Mouse (Mus musculus): Measurements from ENCODE around the gene Aph1a. TPM values are rescaled to one million over a fixed set of nuclear protein-coding genes. Genes with fewer than 3 reads are reported as not detected.
"Not testable (repeated sequence)": the region's sequence is repeated elsewhere in the genome, so short reads cannot be mapped to it uniquely, and the experiment has no call there.

Aph1a gene
- total RNA-seq, 1 experiment: 70.9 TPM

- no peaks in the 10 kb centered on the region for H3K9me3 ChIP-seq (ENCODE audit: control insufficient read depth, insufficient read depth, low read depth, low read length)
- in situ Hi-C loops (cut with MboI; ENCODE audit: low sequenced_read_pairs in 2 of 2, unreplicated experiment in 2 of 2): no loop called here
- no peak overlapping the region; the same call in 1 of the 2 replicates for H3K9ac ChIP-seq (ENCODE audit: insufficient read depth, low read depth, low read length, poor library complexity, severe bottlenecking)
- H3K27ac ChIP-seq (ENCODE audit: insufficient read depth, low read depth, low read length, poor library complexity, severe bottlenecking): peak overlapping the region; percentile 71; the same call in 1 of the 2 replicates
- peaks cover 2% of the 10 kb centered on the region for H3K36me3 ChIP-seq (ENCODE audit: control insufficient read depth, insufficient read depth, low read length, poor library complexity, severe bottlenecking)
- TF ChIP-seq ZC3H11A (IDR thresholded peaks at IDR 0.05; ENCODE audit: borderline replicate concordance, low read depth, low read length) (no peak), CHD2 (IDR thresholded peaks at IDR 0.05; ENCODE audit: low read depth, low read length) (no peak), ZNF384 (IDR thresholded peaks at IDR 0.05; ENCODE audit: low read depth, low read length) (no peak), HCFC1 (IDR thresholded peaks at IDR 0.05; ENCODE audit: borderline replicate concordance, insufficient read depth, low read length) (no peak), MAFK (IDR thresholded peaks at IDR 0.05; ENCODE audit: insufficient read depth, low read depth, low read length) (no peak)
- no peak for DNase-seq (ENCODE audit: low read depth, low spot score)
- H3K4me3 ChIP-seq (ENCODE audit: insufficient read depth in 1 of 2, low read depth in 1 of 2, low read length in 2 of 2, poor library complexity in 1 of 2, severe bottlenecking in 1 of 2): peak overlapping the region; percentile 52 to 63; a peak in 3 of 4 replicates
- H3K4me1 ChIP-seq (ENCODE audit: control insufficient read depth in 2 of 2, insufficient read depth in 2 of 2, low read length in 2 of 2, poor library complexity in 1 of 2): peaks cover 12 to 14% of the 10 kb centered on the region in 2 experiments
Observed at GRCm38 (mm10) chr3:95892066-95893052, 1.4 kb upstream of the Aph1a start.

GRCm38 (mm10) chr3:95893126-95893525 is 643 bp upstream of the Aph1a start:
- no peak overlapping the region; the same call in 1 of the 2 replicates for H3K9ac ChIP-seq (ENCODE audit: insufficient read depth, low read depth, low read length, poor library complexity, severe bottlenecking)
- no peaks in the 10 kb centered on the region for H3K9me3 ChIP-seq (ENCODE audit: control insufficient read depth, insufficient read depth, low read depth, low read length)
- H3K4me3 ChIP-seq (ENCODE audit: insufficient read depth in 1 of 2, low read depth in 1 of 2, low read length in 2 of 2, poor library complexity in 1 of 2, severe bottlenecking in 1 of 2): peak overlapping the region in 1 of 2 experiments; percentile 53; a peak in 2 of 4 replicates
- in situ Hi-C loops (cut with MboI; ENCODE audit: low sequenced_read_pairs in 2 of 2, unreplicated experiment in 2 of 2): no loop called here
- peaks cover 12 to 14% of the 10 kb centered on the region in 2 experiments for H3K4me1 ChIP-seq (ENCODE audit: control insufficient read depth in 2 of 2, insufficient read depth in 2 of 2, low read length in 2 of 2, poor library complexity in 1 of 2)
- DNase-seq (ENCODE audit: low read depth, low spot score): no peak
- TF ChIP-seq MAFK (IDR thresholded peaks at IDR 0.05; ENCODE audit: insufficient read depth, low read depth, low read length) (no peak), ZNF384 (IDR thresholded peaks at IDR 0.05; ENCODE audit: low read depth, low read length) (no peak), CHD2 (IDR thresholded peaks at IDR 0.05; ENCODE audit: low read depth, low read length) (no peak), ZC3H11A (IDR thresholded peaks at IDR 0.05; ENCODE audit: borderline replicate concordance, low read depth, low read length) (no peak), HCFC1 (IDR thresholded peaks at IDR 0.05; ENCODE audit: borderline replicate concordance, insufficient read depth, low read length) (no peak)
- H3K27ac ChIP-seq (ENCODE audit: insufficient read depth, low read depth, low read length, poor library complexity, severe bottlenecking): no peak overlapping the region
- peaks cover 6% of the 10 kb centered on the region for H3K36me3 ChIP-seq (ENCODE audit: control insufficient read depth, insufficient read depth, low read length, poor library complexity, severe bottlenecking)

DNA sequence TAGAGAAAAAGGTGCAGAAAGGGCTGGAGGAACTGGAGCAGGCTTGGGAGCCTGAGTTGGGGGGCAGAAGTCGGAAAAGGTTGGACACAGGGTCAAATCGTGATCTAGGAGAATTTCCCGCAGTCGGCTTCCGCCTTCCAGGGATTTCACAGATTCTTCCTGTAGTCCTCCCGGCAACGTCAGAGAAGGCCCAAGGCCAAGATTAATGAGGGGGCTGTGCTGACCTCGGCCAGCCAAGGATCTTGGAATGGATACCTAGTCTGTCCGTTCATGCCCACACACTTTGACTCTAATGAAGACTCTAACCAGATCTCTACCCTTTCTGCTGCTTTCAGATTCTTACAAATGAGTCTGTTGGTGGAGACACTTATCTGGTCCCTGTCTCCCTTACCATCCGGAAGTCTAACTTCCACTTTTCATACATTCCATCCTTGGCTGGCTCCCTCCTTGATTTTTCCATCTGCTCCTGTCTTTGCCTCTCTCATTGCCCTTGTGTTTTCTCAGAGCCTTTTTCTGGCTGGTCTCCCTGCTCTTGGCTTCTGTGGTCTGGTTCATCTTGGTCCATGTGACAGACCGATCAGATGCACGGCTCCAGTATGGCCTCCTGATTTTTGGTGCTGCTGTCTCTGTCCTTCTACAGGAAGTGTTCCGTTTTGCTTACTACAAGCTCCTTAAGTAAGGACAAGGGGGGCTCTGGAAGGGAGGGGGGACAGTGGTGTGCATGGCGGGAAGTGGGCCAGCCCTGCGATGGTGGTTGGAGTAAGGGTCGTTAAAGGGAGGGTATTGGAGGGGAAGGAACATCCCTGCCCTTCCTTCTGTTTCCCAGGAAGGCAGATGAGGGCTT is 770 bp downstream of the Aph1a start:
- in situ Hi-C loops (cut with MboI; ENCODE audit: low sequenced_read_pairs in 2 of 2, unreplicated experiment in 2 of 2): no loop called here
- Histone ChIP-seq H3K27ac (ENCODE audit: insufficient read depth, low read depth, low read length, poor library complexity, severe bottlenecking) (no peak overlapping the region), H3K9me3 (ENCODE audit: control insufficient read depth, insufficient read depth, low read depth, low read length) (no peaks in the 10 kb centered on the region), H3K4me3 (ENCODE audit: insufficient read depth in 1 of 2, low read depth in 1 of 2, low read length in 2 of 2, poor library complexity in 1 of 2, severe bottlenecking in 1 of 2) (peak overlapping the region; percentile 94 to 95), H3K36me3 (ENCODE audit: control insufficient read depth, insufficient read depth, low read length, poor library complexity, severe bottlenecking) (peaks cover 6% of the 10 kb centered on the region), H3K4me1 (ENCODE audit: control insufficient read depth in 2 of 2, insufficient read depth in 2 of 2, low read length in 2 of 2, poor library complexity in 1 of 2) (peaks cover 12% of the 10 kb centered on the region in 2 experiments), H3K9ac (ENCODE audit: insufficient read depth, low read depth, low read length, poor library complexity, severe bottlenecking) (peak overlapping the region; percentile 93)
- no peak for DNase-seq (ENCODE audit: low read depth, low spot score)
- no peak for TF ChIP-seq CHD2 (IDR thresholded peaks at IDR 0.05; ENCODE audit: low read depth, low read length)

DNA sequence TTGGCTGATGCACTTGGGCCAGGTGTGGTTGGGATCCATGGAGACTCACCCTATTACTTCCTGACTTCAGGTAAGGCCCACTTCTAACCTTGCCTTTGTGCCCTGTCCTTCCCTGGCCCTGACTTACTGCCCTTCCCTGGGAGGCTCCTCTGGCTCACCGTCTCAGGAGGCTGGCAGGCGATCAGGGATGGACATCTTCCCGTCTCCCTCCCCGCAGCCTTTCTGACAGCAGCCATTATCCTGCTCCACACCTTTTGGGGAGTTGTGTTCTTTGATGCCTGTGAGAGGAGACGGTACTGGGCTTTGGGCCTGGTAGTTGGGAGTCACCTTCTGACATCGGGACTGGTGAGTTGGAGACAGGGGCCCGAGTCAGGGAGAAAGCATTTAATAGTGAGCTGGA is 1.7 kb downstream of the Aph1a start:
- in situ Hi-C loops (cut with MboI; ENCODE audit: low sequenced_read_pairs in 2 of 2, unreplicated experiment in 2 of 2); H3K9ac ChIP-seq (ENCODE audit: insufficient read depth, low read depth, low read length, poor library complexity, severe bottlenecking); H3K36me3 ChIP-seq (ENCODE audit: control insufficient read depth, insufficient read depth, low read length, poor library complexity, severe bottlenecking); H3K9me3 ChIP-seq (ENCODE audit: control insufficient read depth, insufficient read depth, low read depth, low read length); H3K4me3 ChIP-seq (ENCODE audit: insufficient read depth in 1 of 2, low read depth in 1 of 2, low read length in 2 of 2, poor library complexity in 1 of 2, severe bottlenecking in 1 of 2); DNase-seq (ENCODE audit: low read depth, low spot score); H3K27ac ChIP-seq (ENCODE audit: insufficient read depth, low read depth, low read length, poor library complexity, severe bottlenecking): not testable (repeated sequence)
- peaks cover 10 to 14% of the 10 kb centered on the region in 2 experiments for H3K4me1 ChIP-seq (ENCODE audit: control insufficient read depth in 2 of 2, insufficient read depth in 2 of 2, low read length in 2 of 2, poor library complexity in 1 of 2)

Measured in ES-E14 (cell line).